In the genomic region with DNA sequence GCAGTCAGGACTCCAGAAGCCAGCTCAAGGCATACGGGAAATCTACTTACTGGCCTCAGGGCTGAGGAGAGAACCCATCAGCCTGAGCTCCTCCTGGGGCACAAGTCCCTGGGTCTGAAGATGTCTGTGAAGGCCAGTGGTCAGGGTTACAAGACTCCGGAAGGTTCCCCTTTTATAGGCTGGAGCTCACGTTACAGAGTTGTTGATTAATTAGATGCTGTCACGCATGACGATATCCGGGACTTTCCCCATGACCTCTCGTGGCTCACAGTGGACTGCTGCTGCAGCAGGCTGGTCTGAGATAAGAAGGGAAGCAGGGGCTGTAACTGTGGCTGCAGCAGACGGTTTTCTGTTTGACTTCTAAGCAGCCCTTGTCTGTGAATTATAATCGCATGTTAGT, we compare ENCODE assay signal across 8 mouse cellular contexts. TPM values are rescaled to one million over a fixed set of nuclear protein-coding genes. Genes with fewer than 3 reads are reported as not detected.
DNase-seq lines count a peak whose midpoint lies in the region; ATAC-seq and TF ChIP-seq lines count a peak whose summit lies in the region.

No protein-coding gene starts in this region.

- WGBS in neural tube, embryonic 15.5 days = 42% methylated on average over 9 of the region's 9 CpGs
- 1% methylated on average over 9 of the region's 9 CpGs for WGBS in kidney, embryonic 16.5 days
- WGBS in forebrain, postnatal 0 days = 55% methylated on average over 9 of the region's 9 CpGs
- WGBS in midbrain, embryonic 15.5 days = 40% methylated on average over 9 of the region's 9 CpGs

- H3K4me3 ChIP-seq in neural tube, embryonic 15.5 days (replicated peaks) = no peak overlapping the region
- peak overlapping the region; percentile 39 for H3K4me3 ChIP-seq in kidney, embryonic 16.5 days (ENCODE audit: low read length)
- no peak overlapping the region for H3K4me3 ChIP-seq in forebrain, postnatal 0 days (ENCODE audit: low read depth, low read length)
- no peak overlapping the region for H3K4me3 ChIP-seq in midbrain, embryonic 15.5 days

- H3K4me2 ChIP-seq in neural tube, embryonic 15.5 days = no peak overlapping the region
- peak overlapping the region; percentile 52 for H3K4me2 ChIP-seq in kidney, embryonic 16.5 days (replicated peaks; ENCODE audit: low read depth, low read length)
- H3K4me2 ChIP-seq in forebrain, postnatal 0 days (ENCODE audit: low read depth) = no peak overlapping the region
- H3K4me2 ChIP-seq in midbrain, embryonic 15.5 days = no peak overlapping the region

- no peak overlapping the region for H3K27ac ChIP-seq in neural tube, embryonic 15.5 days (replicated peaks)
- H3K27ac ChIP-seq in kidney, embryonic 16.5 days (ENCODE audit: low read length) = peak overlapping the region; percentile 96
- H3K27ac ChIP-seq in forebrain, postnatal 0 days (ENCODE audit: low read depth, low read length) = no peak overlapping the region
- H3K27ac ChIP-seq in midbrain, embryonic 15.5 days = no peak overlapping the region

- H3K27me3 ChIP-seq in neural tube, embryonic 15.5 days (replicated peaks) = peaks cover 14% of the 10 kb centered on the region; the same call in 1 of the 2 replicates
- no peaks in the 10 kb centered on the region for H3K27me3 ChIP-seq in kidney, embryonic 16.5 days (ENCODE audit: insufficient read depth, low read length)
- no peaks in the 10 kb centered on the region for H3K27me3 ChIP-seq in forebrain, postnatal 0 days (ENCODE audit: insufficient read depth, low read length)
- peaks cover 8% of the 10 kb centered on the region for H3K27me3 ChIP-seq in midbrain, embryonic 15.5 days (replicated peaks)

- no peak for TF ChIP-seq CTCF in forebrain, postnatal 0 days (IDR thresholded peaks at IDR 0.05; ENCODE audit: low read depth)

- peaks cover 7% of the 10 kb centered on the region; the same call in 1 of the 2 replicates for H3K4me1 ChIP-seq in neural tube, embryonic 15.5 days
- peaks cover 64% of the 10 kb centered on the region for H3K4me1 ChIP-seq in kidney, embryonic 16.5 days (ENCODE audit: insufficient read depth, low read length)
- H3K4me1 ChIP-seq in forebrain, postnatal 0 days (ENCODE audit: insufficient read depth) = no peaks in the 10 kb centered on the region
- H3K4me1 ChIP-seq in midbrain, embryonic 15.5 days = no peaks in the 10 kb centered on the region

- DNase-seq in neural tube, embryonic 10.5 days (ENCODE audit: extremely low spot score, low spot score) = peak; percentile 31
- peak; percentile 63 for DNase-seq in heart, adult 8-10 months (ENCODE audit: low spot score)
- DNase-seq in lung, postnatal 14 days = peak; percentile 47
- no peak for DNase-seq in forebrain, postnatal 0 days
- DNase-seq in gastrocnemius, adult 8-10 months (ENCODE audit: low spot score in 2 of 2) = no peak

- ATAC-seq in neural tube, embryonic 15.5 days (ENCODE audit: low FRiP score) = no peak
- peak; percentile 73 for ATAC-seq in kidney, embryonic 16.5 days (ENCODE audit: low FRiP score, low TSS enrichment)
- no peak for ATAC-seq in forebrain, postnatal 0 days
- no peak for ATAC-seq in midbrain, embryonic 15.5 days (replicated peaks)

- H3K9me3 ChIP-seq in neural tube, embryonic 15.5 days (replicated peaks) = no peaks in the 10 kb centered on the region
- H3K9me3 ChIP-seq in kidney, embryonic 16.5 days (ENCODE audit: low read length) = no peaks in the 10 kb centered on the region
- no peaks in the 10 kb centered on the region for H3K9me3 ChIP-seq in forebrain, postnatal 0 days (ENCODE audit: low read length)
- H3K9me3 ChIP-seq in midbrain, embryonic 15.5 days = no peaks in the 10 kb centered on the region

- H3K9ac ChIP-seq in neural tube, embryonic 15.5 days (replicated peaks) = no peak overlapping the region
- peak overlapping the region; percentile 57 for H3K9ac ChIP-seq in kidney, embryonic 16.5 days (replicated peaks; ENCODE audit: low read length)
- H3K9ac ChIP-seq in forebrain, postnatal 0 days = no peak overlapping the region
- H3K9ac ChIP-seq in midbrain, embryonic 15.5 days = no peak overlapping the region

- H3K36me3 ChIP-seq in neural tube, embryonic 15.5 days = no peaks in the 10 kb centered on the region
- H3K36me3 ChIP-seq in kidney, embryonic 16.5 days (ENCODE audit: insufficient read depth, low read length) = no peaks in the 10 kb centered on the region
- H3K36me3 ChIP-seq in forebrain, postnatal 0 days (ENCODE audit: insufficient read depth) = no peaks in the 10 kb centered on the region
- no peaks in the 10 kb centered on the region for H3K36me3 ChIP-seq in midbrain, embryonic 15.5 days (replicated peaks)

RNA-seq across cellular contexts. Expression of a gene that starts 1.2 kb away (rescaled TPM):
- 2.2 and 3.2 TPM in 2 replicates for polyA plus RNA-seq in neural tube, embryonic 15.5 days (2015; fragmentation: Nextera tagmentation; extraction: Ambion mirVana)
- total RNA-seq in heart, adult 8-10 months (2022) = 1 to 10 TPM; 2.0 to 4.4 (median 2.8) TPM
- polyA plus RNA-seq in kidney, embryonic 16.5 days (2015; fragmentation: Nextera tagmentation; extraction: Ambion mirVana) = 18.4 TPM in 2 replicates
- total RNA-seq in forebrain, postnatal 0 days (2014; rRNA removed) = 0.43 and 0.54 TPM in 2 replicates
- polyA plus RNA-seq in forebrain, postnatal 0 days (2015; fragmentation: Nextera tagmentation; extraction: Ambion mirVana) = 0.53 and 0.85 TPM in 2 replicates
- polyA plus RNA-seq in midbrain, embryonic 15.5 days (2015; fragmentation: Nextera tagmentation; extraction: Ambion mirVana) = 1.1 and 1.4 TPM in 2 replicates
- 1 to 10 TPM in 1 of 4 experiments, under 1 TPM in 3; 0.27 to 1.1 (median 0.40) TPM for total RNA-seq in gastrocnemius, adult 8-10 months (2022)

RNA-seq across cellular contexts. Expression of a gene that starts 28.8 kb away (rescaled TPM):
- 43.9 and 46.0 TPM in 2 replicates for polyA plus RNA-seq in neural tube, embryonic 15.5 days (2015; fragmentation: Nextera tagmentation; extraction: Ambion mirVana)
- total RNA-seq in heart, adult 8-10 months (2022) = 10 to 100 TPM; 26.8 to 31.9 (median 28.4) TPM
- 61.3 and 69.0 TPM in 2 replicates for polyA plus RNA-seq in kidney, embryonic 16.5 days (2015; fragmentation: Nextera tagmentation; extraction: Ambion mirVana)
- 38.6 and 54.1 TPM in 2 replicates for total RNA-seq in forebrain, postnatal 0 days (2014; rRNA removed)
- polyA plus RNA-seq in forebrain, postnatal 0 days (2015; fragmentation: Nextera tagmentation; extraction: Ambion mirVana) = 19.2 and 24.5 TPM in 2 replicates
- 49.4 and 51.3 TPM in 2 replicates for polyA plus RNA-seq in midbrain, embryonic 15.5 days (2015; fragmentation: Nextera tagmentation; extraction: Ambion mirVana)
- 10 to 100 TPM; 27.1 to 32.6 (median 27.3) TPM for total RNA-seq in gastrocnemius, adult 8-10 months (2022)

RNA-seq across cellular contexts. Expression of a gene that starts 34.2 kb away (rescaled TPM):
- polyA plus RNA-seq in neural tube, embryonic 15.5 days (2015; fragmentation: Nextera tagmentation; extraction: Ambion mirVana) = 3.7 and 9.8 TPM in 2 replicates
- total RNA-seq in heart, adult 8-10 months (2022) = 10 to 100 TPM in 2 of 4 experiments, 1 to 10 TPM in 2; 4.7 to 16.6 (median 9.9) TPM
- polyA plus RNA-seq in kidney, embryonic 16.5 days (2015; fragmentation: Nextera tagmentation; extraction: Ambion mirVana) = 6.5 and 7.9 TPM in 2 replicates
- 3.9 and 9.8 TPM in 2 replicates for total RNA-seq in forebrain, postnatal 0 days (2014; rRNA removed)
- polyA plus RNA-seq in forebrain, postnatal 0 days (2015; fragmentation: Nextera tagmentation; extraction: Ambion mirVana) = 2.2 and 3.4 TPM in 2 replicates
- 3.1 and 3.4 TPM in 2 replicates for polyA plus RNA-seq in midbrain, embryonic 15.5 days (2015; fragmentation: Nextera tagmentation; extraction: Ambion mirVana)
- total RNA-seq in gastrocnemius, adult 8-10 months (2022) = 1 to 10 TPM; 4.1 to 10.0 (median 7.3) TPM

Comparison
In these comparisons a context has a peak if more than half of its experiments do, and no peak if none do; other contexts are left out.
1. DNase-seq: peak in neural tube, embryonic 10.5 days (single experiment), heart, adult 8-10 months (single experiment) and lung, postnatal 14 days (single experiment); none in forebrain, postnatal 0 days (single experiment) and gastrocnemius, adult 8-10 months (0 of 2).